Mouse (Mus musculus) spleen, embryonic (tissue): ENCODE results near the gene Chga.

Experiments
- CTCF ChIA-PET: fragments of 350-600 bp; sonication (Branson Sonifier 250); formaldehyde crosslinking; loops from one replicate; lab custom pipeline; 2022; lab: Charles Lee

Chga gene

DNA sequence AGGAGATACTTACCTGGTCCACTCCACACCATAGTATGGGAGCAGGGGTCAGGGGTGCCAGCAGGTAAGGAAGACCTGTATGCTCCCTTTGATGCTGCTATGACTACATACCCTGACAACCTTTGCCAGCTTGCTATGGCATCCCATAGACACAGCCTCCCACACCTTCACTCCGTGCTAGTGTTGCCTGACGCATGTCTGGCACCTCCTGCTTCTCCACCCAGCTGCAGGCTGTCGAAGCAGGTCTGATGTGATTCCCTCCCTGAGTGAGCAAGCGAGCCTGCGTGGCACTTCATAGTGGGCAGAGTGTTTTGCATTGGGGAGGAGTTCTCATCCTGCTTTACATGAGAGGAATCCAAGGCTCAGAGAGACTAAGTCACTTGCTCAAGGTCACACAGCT lies 2.6 kb downstream of the Chga start:
- CTCF ChIA-PET = no interaction called here

DNA sequence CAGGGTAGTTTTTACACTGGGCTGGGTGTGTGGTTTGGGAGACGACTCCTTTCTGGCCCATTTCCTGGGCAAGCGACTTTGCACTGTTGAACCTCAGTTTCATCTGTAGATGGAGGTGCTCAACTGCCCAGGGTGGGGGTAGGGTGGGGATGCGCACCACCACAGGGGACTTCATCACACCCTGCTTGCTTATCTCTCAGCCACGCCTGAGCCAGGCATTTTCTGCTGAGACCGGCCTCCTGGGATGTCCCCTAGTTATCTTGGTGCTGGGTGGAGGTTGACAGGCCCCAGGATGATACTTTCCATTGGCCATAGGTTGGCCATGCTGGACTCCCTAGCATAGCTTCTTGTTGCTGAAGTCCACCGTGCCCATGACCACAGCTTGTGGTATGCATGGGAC lies 10.3 kb downstream of the Chga start:
- CTCF ChIA-PET = no interaction called here

DNA sequence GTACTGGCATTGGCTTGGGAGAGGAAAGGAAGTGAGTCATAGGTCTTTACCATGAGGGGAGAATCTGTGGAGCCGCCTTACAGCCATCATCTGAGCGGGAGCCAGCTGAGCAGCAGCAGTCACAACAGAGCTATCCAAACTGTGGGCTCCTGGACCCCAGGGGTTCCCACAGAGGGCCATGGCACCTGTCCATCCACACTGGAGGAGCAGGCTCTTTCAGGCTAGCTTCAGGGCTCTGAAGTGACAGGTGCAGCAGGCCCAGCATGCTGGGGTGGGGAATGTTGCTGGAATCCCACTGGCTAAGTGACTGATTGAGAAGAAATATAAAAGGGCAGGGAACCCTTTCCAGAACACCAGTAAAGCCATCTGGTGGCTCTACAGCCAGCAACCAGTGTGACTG lies 12.2 kb downstream of the Chga start:
- CTCF ChIA-PET = no interaction called here

DNA sequence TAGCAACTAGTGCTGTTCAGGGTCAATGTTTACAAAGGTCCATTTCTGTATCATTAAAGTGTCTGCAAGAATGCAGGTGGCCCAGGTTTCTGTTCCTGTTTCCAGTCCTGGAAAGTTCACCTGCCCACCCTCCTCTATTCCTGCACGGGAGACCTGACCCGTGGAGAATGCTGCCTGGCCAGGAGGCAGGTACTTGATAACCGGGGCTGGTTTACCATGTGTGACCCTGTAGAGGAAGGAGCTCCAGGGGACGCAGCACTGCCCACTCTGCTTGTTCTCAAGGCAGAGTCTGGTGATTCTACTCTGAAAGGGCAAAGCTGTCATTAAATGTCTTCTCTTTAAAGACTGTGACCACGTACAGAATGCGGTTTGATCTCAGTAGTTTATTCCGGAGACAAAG lies 13.4 kb downstream of the Chga start:
- CTCF ChIA-PET = no interaction called here

DNA sequence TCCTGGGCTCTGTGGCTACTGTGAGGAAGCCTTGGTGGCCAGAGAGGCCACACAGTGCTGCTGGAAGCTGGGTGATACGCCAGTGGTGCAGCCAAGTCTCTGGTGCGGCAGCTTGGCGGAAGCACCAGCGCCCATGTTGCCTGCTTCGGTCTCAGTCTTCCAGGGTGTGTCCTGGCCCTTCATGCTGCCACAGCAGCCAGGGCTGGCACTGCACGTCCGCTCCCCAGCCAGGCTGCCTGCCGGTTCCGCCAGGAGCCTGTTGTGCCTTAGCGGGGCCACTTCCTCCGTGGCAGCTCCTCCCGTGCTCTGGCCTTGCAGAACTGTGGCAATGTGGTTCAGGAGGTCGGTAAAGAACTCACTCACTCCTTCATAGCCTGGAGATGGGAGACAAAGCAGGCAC lies 15.3 kb downstream of the Chga start:
- CTCF ChIA-PET = no interaction called here

DNA sequence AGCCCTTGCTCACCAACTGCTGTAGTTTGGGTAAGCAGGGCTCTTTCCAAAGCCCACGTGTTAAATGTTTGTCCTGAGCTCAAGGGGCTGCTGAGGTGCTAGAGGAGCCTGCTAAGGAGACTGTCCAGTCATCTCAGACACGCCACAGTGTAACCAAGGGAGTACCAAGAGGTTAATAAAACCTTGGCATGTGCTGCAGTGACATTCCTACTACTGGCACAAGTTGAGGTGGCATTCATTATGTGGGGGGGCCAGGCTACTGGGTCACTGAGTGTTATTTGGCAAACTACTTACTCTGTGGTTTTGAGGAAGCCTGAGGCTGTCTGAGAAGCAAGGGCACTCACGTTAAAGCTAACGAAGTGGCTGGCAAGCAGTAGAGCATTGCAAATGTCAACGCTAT lies 16.0 kb downstream of the Chga start:
- CTCF ChIA-PET = interaction anchor here (0.7 kb wide), 1 partner anchor 165 kb away, joined by 3 read pairs; no protein-coding TSS in a partner anchor

DNA sequence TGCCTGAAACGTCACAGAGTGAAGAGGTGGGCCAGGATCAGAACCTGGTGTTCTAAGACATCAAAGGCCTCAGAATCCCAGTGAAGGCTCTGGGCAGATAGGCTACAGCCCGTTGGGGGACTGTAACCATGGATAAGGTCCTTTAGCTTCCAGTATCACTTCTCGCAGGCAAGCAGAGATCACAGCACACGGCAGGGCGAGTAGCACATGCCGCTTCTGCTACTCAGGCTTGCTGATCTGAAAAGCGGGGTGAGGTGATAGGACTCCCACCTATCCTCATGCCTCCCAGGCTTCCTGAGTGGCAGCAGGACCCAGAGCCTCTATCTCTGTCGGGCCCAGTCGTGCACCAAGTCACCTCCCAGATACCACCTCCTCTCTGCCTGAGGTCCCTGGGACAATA lies 16.9 kb downstream of the Chga start:
- CTCF ChIA-PET = no interaction called here

DNA sequence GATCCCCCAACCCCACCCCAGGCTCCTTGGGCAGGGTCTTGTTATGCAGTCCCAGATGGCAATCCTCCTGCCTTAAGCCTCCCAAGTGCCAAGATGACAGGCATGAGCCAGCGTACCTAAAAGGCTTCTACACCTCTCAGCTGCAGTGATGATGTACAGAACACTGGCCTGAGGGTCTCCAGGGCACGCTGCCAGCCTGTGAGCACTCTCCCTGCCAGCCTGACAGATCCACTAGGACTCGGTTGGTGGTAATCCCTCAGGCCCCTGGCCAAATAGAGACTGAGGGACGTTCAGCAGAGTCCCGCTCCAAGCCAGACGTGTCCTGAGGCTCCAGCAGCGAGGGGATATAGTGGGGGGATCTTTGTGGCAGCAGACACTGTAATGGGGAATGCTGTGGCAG lies 18.3 kb downstream of the Chga start:
- CTCF ChIA-PET = no interaction called here

DNA sequence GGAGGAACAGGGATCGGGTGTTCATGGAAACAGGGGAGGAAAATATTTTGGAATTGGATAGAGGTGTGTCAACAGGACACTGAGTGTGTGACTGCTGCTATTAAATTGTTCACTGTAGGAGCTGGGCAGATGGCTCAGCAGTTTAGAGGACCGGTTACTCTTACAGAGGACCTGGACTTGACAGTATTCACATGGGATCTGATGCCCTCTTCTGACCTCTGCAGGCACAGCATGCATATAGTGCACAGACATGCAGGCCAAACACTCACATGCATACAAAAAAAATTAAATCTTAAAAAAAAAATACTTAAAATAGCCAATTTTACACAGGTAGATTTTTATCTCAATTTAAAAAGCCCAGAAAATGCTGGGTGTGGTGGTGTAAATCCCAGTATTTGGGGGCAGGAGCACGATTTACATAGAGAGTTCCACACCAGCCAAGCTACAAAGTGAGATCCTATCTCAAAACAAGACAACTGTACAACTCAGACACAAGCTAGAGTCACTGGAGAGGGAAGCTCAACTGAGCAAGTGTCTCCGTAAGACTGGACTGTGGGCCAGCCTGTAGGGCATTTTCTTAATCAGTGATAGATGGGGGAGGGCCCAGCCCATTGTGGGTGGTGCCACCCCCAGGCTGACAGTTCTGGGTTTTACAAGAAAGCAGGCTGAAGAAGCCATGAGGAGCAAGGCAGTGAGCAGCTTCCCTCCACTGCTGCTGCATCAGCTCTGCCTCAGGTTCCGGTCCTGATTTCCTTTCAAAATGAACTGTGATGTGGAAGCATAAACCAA lies 21.0 kb downstream of the Chga start:
- CTCF ChIA-PET = interaction anchor here (0.6 kb wide), 1 partner anchor 139 kb away, joined by 5 read pairs; no protein-coding TSS in a partner anchor

DNA sequence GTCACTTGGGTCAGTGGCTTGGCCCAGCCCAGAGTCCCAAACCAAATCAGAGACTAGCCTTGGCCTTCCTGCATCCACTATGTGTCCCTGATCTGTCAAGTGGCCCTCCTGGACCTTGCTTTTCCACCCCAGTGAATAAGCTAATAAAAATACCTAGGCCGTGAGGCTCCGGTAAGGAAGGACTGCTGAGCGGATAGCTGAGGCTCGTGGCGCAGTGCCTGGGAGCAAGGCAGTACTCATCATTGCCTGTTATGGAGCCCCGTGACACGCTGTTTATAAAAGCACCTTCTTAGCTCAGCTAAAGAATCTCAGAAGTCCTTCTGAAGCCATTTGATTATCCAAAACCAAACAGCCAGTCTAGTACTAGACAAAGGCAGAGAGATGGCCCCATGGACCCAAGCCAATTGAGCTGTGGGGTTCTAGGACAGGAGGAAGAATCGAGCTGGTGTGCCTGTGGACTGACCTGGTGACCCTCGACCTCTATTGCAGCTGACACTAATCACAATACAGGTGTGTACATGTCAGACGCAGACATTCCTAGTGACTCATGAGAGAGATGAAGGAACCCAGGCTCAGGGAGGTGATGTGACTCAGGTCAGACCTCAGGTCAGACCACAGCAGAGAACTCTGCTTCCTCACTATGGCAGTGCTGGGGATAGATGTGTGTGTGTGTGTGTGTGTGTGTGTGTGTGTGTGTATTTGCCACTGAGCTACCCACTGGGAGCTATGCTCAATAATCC lies 22.1 kb downstream of the Chga start:
- CTCF ChIA-PET = no interaction called here

DNA sequence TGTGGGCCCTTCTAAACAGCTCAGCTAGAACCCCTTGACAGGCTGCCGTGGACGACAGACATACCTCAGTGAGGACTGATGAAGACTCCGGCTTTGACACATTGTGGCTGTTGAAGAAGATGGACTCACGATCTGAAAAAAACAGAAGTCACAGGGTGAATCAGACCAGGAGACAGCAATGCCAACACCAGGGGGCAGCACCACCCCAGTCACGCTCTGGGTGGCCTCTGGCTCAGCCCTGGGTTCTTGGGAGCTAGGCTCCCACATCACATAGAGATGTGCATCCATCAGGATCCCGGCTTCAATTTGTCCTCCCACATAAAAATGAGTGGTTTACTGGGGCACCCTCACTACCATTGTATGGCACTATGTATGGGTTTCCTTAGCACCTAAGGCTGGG lies 24.3 kb downstream of the Chga start:
- CTCF ChIA-PET = interaction anchor here (0.5 to 0.7 kb wide), 2 partner anchors 42 to 141 kb away, joined by 3 read pairs; no protein-coding TSS in a partner anchor

DNA sequence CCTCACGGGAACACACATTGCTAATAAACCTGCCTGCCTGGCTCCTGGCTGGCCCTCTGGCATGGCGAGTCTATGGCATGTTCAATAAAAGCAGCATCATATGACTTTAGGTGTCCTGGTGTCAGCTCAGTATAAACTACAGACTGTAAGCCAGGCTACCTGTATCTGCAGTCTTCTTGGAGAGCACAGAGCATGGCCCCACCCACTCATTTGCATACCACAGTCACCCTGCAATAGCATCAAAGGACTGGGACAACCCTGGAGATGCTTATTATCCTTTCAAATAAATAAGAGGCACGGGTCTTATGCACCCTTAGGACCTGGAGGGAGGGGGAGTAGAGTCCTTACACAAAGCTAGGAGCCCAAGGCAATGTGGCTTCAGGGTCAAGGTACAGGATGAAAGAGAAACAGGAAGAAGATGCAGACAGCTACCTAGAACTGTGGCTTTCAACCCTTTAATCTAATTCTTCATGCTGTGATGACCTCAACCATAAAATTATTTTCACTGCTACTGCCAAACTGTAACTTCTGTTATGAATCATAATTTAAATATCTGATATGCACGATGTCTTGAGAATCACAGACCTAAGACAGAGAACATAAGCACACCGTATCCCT lies 26.9 kb downstream of the Chga start:
- CTCF ChIA-PET = interaction anchor here (0.6 kb wide), 1 partner anchor 63 kb away, joined by 3 read pairs; no protein-coding TSS in a partner anchor

DNA sequence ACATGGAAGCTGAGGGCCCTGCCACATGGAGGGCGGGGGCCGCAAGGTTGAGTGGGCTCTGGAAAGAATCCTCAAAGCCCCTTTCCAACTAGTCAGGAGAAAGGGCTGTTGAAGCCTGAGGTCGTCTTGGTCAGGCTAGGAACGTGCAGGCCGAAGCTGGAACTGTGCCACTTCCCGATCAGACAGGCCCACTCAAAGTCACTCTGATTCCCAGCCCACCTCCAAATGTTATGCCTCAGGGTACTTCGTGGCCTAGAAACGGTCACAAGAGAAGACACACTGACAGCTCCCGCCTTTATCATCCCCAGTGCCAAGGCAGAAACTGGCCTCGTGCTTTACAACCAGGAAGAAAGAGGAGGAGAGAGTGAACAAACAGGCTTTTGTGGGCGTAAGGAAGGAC lies 27.7 kb downstream of the Chga start:
- CTCF ChIA-PET = no interaction called here

DNA sequence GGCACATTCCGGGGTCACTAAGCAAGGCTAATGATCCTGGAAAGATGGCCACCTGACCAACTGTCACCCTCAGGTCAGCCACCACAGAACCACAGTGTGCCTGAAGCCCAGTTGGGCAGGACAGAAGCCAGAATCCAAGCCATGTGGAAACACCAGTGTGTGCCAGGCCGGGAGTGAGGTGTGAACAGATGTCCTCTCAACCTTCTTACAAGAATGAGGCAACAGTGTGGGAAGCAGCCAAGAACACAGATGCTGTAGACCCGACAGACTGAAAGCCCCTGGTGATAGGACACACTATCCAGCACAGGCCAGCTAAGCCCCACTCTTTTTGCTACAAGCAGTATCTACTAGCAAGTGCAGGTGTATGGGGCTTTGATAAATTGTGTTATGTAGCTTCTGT lies 30.6 kb downstream of the Chga start:
- CTCF ChIA-PET = no interaction called here

DNA sequence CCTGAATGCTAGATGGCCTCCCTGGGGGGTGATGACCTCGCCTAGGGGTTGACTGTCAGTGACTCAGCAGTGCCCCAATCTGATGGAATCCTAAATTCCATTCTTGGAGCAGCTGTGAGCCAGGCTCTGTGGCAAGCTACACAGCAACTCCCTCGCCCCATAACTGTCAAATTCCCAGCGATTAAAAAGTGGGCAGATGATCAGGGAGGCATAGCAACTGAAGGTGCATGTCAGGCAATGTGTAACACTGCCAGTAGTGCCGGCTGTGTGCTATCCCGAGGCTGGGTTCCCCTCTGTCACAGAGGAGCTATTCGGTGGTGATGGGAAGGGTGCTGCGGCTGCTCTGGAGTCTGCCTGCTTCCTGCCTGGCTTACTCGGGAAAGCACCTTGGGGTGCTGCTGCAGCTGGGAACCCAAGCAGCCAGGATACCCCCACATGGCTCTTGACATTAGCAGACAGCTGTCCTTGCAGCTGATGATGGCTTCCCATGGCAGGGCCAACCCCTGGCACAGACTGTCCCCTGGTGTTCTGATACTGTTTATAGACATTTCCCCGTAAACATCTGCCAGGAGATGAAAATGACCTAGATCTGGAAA lies 31.6 kb downstream of the Chga start:
- CTCF ChIA-PET = no interaction called here

DNA sequence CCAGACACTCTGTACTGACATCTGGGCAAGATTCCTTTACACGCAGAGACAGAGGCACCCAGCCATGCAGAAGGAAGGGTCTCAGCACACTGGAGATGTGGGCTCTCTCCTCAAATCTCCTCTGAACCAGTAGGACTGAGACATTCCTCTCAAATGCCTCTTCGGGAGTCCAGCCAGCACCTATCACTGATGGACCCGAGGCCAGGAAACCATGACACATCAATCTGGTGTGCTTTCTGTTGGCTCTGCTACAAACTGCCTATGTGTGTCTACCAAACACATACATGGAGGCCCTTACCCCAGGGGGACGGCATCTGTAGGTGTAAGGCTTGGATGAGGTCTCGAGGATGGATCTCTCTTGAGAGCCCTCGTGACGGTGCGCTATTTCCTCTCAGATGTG lies 32.3 kb downstream of the Chga start:
- CTCF ChIA-PET = interaction anchor here (1.0 kb wide), 1 partner anchor 9 kb away, joined by 3 read pairs; no protein-coding TSS in a partner anchor

DNA sequence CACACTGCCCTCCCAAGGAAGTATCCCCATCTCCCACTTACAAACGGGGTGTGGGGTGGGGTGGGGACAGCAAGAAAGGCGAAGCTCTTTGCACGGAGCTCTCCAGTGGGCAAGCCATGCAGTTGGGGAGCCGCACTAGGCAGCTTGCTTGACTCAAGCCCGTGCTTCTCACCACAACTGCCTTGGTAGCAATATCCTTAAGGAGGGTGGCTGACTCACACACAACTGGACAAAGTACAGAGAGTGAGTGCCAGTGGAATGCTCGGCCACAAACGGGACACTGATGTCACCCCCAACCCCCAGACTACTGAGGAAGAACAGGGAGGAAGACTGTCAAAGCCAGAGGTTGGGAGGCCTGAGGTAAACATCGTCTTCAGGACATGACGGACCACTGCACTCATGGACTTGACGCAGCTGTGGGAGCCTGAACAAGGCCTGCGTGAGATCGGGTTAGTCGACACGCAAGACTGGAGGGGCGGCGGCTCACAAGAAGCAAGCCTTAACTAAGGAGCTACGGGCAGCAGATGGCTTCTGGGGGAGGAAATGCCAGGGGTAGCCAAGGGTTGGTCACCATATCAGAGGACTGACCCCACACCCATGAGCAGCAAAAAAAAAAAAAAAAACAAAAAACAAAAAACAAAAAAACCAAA lies 36.1 kb downstream of the Chga start:
- CTCF ChIA-PET = interaction anchor here (0.7 kb wide), 1 partner anchor 165 kb away, joined by 9 read pairs; no protein-coding TSS in a partner anchor

DNA sequence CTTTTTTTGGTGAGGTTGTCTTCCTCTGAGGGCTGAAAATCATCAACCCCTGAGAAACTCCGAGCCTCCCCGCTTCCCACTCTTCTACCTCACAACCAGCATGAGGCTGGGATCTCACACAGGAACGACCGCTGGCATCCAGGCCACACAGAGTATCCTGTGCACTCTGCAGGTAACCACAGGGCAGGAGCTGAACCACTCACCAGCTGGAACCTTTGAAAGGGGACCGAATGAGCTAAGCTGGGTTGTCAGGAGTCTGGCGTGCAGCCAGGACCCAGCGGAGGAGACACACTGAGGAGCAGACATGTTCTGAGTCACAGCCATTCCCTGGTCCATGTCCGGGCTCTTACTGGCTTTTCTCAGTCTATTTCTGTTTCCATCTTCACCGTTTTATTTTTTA lies 38.9 kb downstream of the Chga start:
- CTCF ChIA-PET = no interaction called here

DNA sequence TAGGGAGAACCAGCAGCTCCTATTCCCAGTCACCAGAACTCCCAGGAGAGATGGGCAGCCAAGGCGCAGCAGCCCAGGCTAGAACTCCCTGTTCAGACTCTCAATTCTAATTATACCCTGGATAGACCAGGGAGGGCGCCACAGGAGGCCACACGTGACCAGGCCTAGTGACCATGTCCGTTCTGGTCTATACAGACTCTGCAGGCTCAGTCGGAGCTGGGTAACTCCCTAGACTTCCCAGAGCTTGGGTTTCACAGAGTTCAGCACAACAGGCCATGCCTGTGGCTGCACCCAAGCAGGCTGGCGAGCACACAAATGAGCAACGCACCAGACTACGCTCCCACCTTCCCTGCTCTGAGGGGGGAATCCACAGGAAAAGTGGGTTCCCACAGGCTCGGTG lies 39.9 kb downstream of the Chga start:
- CTCF ChIA-PET = interaction anchor here (0.7 kb wide), 1 partner anchor 474 kb away, joined by 17 read pairs; no protein-coding TSS in a partner anchor

DNA sequence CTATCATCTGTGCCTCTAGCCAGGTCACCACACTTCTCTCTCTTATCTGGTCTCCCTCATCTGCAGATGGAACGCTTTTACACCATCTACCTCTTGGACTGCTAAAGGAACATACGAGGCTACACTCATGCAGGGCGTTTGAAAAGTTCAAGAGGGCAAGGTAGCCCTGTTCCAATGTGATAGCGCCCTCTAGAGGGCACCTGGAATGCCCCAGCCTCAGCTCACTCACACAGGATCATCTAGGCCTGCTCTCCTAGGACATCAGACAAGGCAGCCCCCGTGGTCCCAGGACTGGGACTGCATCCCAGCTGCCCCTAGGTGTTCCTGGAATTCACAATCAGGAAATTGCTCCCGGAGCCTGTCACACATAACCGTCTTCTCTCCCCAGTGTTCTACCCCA lies 41.6 kb downstream of the Chga start:
- CTCF ChIA-PET = interaction anchor here (0.6 kb wide), 1 partner anchor 1996 kb away, joined by 3 read pairs; no protein-coding TSS in a partner anchor

DNA sequence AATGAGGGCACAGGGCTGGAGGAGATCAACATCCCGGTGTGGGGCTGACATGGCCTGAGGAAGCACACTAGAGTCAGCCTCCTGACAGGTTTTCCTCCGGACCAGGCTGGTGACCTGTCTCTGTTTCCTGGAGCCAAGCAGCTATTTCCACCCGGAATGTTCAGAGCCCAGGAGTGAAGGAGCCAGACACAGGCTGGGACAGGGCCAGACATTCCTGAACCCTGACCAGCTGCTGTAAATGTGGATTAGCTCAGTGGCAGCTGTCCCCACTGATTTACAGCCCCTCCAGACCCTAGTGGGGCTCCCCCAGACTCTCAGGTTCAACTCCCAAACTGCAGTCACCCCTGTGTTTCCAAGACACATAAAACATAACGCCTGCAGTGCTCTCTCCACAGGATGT lies 42.7 kb downstream of the Chga start:
- CTCF ChIA-PET = interaction anchor here (0.7 kb wide), 1 partner anchor 702 kb away, joined by 3 read pairs; no protein-coding TSS in a partner anchor
